In the genomic region with DNA sequence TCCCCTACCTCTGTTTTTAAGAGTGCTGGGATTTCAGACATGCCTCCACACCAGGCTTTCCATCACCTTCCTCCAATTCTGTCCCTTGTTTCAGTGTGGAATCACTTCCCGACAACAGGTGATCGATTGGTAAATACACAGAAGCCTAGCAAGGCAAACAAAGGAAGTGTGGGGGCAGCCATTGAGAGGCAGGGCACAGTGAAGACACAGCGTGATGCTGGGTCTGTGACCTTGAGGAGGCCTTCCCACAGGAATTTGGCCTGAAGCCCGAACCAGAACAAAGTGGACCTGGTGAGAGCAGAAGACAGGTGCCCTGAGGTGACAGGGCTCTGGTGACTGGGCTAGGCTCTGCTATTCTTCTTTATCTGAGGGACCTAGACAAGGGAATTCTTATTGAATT, we compare ENCODE assay signal across 21 mouse cellular contexts. TPM values are rescaled to one million over a fixed set of nuclear protein-coding genes. Genes with fewer than 3 reads are reported as not detected.
DNase-seq lines count a peak whose midpoint lies in the region; ATAC-seq and TF ChIP-seq lines count a peak whose summit lies in the region.
"Had no signal": no experiment of that assay in that cellular context is flagged by ENCODE, and none has a peak within 500 bp of the region (broad histone marks: within the 10 kb centered on the region; RNA-seq: fewer than 3 reads in every experiment).

No protein-coding gene starts in this region.

- TF ChIP-seq CTCF in heart, postnatal 0 days (IDR thresholded peaks at IDR 0.05; ENCODE audit: low read depth) = no peak
- TF ChIP-seq CTCF in liver, postnatal 0 days (IDR thresholded peaks at IDR 0.05; ENCODE audit: low read depth) = no peak

- peak; percentile 89 for ATAC-seq in heart, postnatal 0 days (ENCODE audit: insufficient read depth, low read depth)
- ATAC-seq in liver, postnatal 0 days = peak; percentile 90
- ATAC-seq in forebrain, embryonic 12.5 days (ENCODE audit: low FRiP score) = no peak
- ATAC-seq: forebrain, embryonic 13.5 days; midbrain, embryonic 15.5 days; Patski had no signal

- no peaks in the 10 kb centered on the region for H3K36me3 ChIP-seq in heart, postnatal 0 days (replicated peaks; ENCODE audit: control insufficient read depth, insufficient read depth, low read length)
- H3K36me3 ChIP-seq in liver, postnatal 0 days (replicated peaks; ENCODE audit: insufficient read depth, low read length) = no peaks in the 10 kb centered on the region
- H3K36me3 ChIP-seq in forebrain, embryonic 12.5 days (replicated peaks) = no peaks in the 10 kb centered on the region
- H3K36me3 ChIP-seq: midbrain, embryonic 15.5 days had no signal

- no peak overlapping the region for H3K4me2 ChIP-seq in heart, postnatal 0 days (ENCODE audit: low read depth, low read length)
- H3K4me2 ChIP-seq in liver, postnatal 0 days (ENCODE audit: low read depth, low read length) = no peak overlapping the region
- no peak overlapping the region for H3K4me2 ChIP-seq in forebrain, embryonic 12.5 days
- H3K4me2 ChIP-seq: forebrain, embryonic 13.5 days; midbrain, embryonic 15.5 days had no signal

- no peaks in the 10 kb centered on the region for H3K4me1 ChIP-seq in heart, postnatal 0 days (ENCODE audit: control insufficient read depth, insufficient read depth)
- H3K4me1 ChIP-seq in liver, postnatal 0 days (ENCODE audit: insufficient read depth) = no peaks in the 10 kb centered on the region
- H3K4me1 ChIP-seq in forebrain, embryonic 12.5 days = no peaks in the 10 kb centered on the region
- H3K4me1 ChIP-seq: midbrain, embryonic 15.5 days had no signal

- WGBS in heart, postnatal 0 days = 36% methylated on average over 4 of the region's 4 CpGs
- 21% methylated on average over 4 of the region's 4 CpGs for WGBS in liver, postnatal 0 days (ENCODE audit: insufficient replicate concordance)
- 38% methylated on average over 4 of the region's 4 CpGs for WGBS in forebrain, embryonic 12.5 days

- DNase-seq in heart, postnatal 0 days (ENCODE audit: low spot score) = peak; percentile 84
- DNase-seq in heart, adult 11 months = no peak
- peak; percentile 94 for DNase-seq in ES-CJ7 (ENCODE audit: low read depth, low spot score)
- peak; percentile 53 for DNase-seq in Muller cell, postnatal 12 days (ENCODE audit: inconsistent ontology term)
- peak; percentile 72 for DNase-seq in liver, postnatal 0 days
- no peak for DNase-seq in thymus, postnatal 0 days (ENCODE audit: low spot score)
- DNase-seq: adrenal gland, adult 8-10 months; cerebellum, adult 8-10 months; kidney, adult 9 months; kidney, postnatal 4 days; lung, adult 18-20 months; thymus, adult 18-20 months had no signal

- H3K9ac ChIP-seq in heart, postnatal 0 days (replicated peaks; ENCODE audit: low read depth, low read length) = no peak overlapping the region
- no peak overlapping the region for H3K9ac ChIP-seq in liver, postnatal 0 days (replicated peaks)
- H3K9ac ChIP-seq in forebrain, embryonic 12.5 days = no peak overlapping the region
- H3K9ac ChIP-seq: forebrain, embryonic 13.5 days; midbrain, embryonic 15.5 days had no signal

- no peak for TF ChIP-seq EP300 in heart, postnatal 0 days (IDR thresholded peaks at IDR 0.05; ENCODE audit: low read depth)
- TF ChIP-seq EP300 in liver, postnatal 0 days (IDR thresholded peaks at IDR 0.05; ENCODE audit: low read depth) = no peak; the same call in 1 of the 2 replicates

- no peaks in the 10 kb centered on the region for H3K27me3 ChIP-seq in heart, postnatal 0 days (ENCODE audit: control insufficient read depth, insufficient read depth, low read length)
- H3K27me3 ChIP-seq in liver, postnatal 0 days (ENCODE audit: insufficient read depth, low read length) = no peaks in the 10 kb centered on the region
- H3K27me3 ChIP-seq in forebrain, embryonic 12.5 days = peaks cover 5% of the 10 kb centered on the region; the same call in 1 of the 2 replicates
- H3K27me3 ChIP-seq: forebrain, embryonic 13.5 days; midbrain, embryonic 15.5 days had no signal

- no peak overlapping the region for H3K4me3 ChIP-seq in heart, postnatal 0 days (ENCODE audit: low read depth, low read length)
- no peak overlapping the region for H3K4me3 ChIP-seq in liver, postnatal 0 days (ENCODE audit: low read depth, low read length)
- H3K4me3 ChIP-seq in forebrain, embryonic 12.5 days (replicated peaks) = no peak overlapping the region
- H3K4me3 ChIP-seq: forebrain, embryonic 13.5 days; midbrain, embryonic 15.5 days had no signal

- no peaks in the 10 kb centered on the region for H3K9me3 ChIP-seq in heart, postnatal 0 days (replicated peaks; ENCODE audit: control insufficient read depth, low read length)
- H3K9me3 ChIP-seq in liver, postnatal 0 days (ENCODE audit: low read length) = no peaks in the 10 kb centered on the region
- no peaks in the 10 kb centered on the region for H3K9me3 ChIP-seq in forebrain, embryonic 12.5 days
- H3K9me3 ChIP-seq: forebrain, embryonic 13.5 days; midbrain, embryonic 15.5 days had no signal

- H3K27ac ChIP-seq in heart, postnatal 0 days (ENCODE audit: low read depth) = peak overlapping the region; percentile 60
- peak overlapping the region; percentile 62 for H3K27ac ChIP-seq in liver, postnatal 0 days (ENCODE audit: low read depth)
- H3K27ac ChIP-seq in forebrain, embryonic 12.5 days = no peak overlapping the region
- H3K27ac ChIP-seq: forebrain, embryonic 13.5 days; macrophage; midbrain, embryonic 15.5 days had no signal

RNA-seq across cellular contexts. Expression of gene H2-Q10, which starts 15.8 kb away (rescaled TPM):
- not detected in 2 replicates for total RNA-seq in heart, postnatal 0 days (2014; rRNA removed; ENCODE audit: low replicate concordance)
- 0.10 and 0.11 TPM in 2 replicates for polyA plus RNA-seq in heart, postnatal 0 days (2015; fragmentation: Nextera tagmentation; extraction: Ambion mirVana)
- polyA plus RNA-seq in liver, postnatal 0 days (2015; fragmentation: Nextera tagmentation; extraction: Ambion mirVana) = 621 and 683 TPM in 2 replicates
- 3.3 and 3.8 TPM in 2 replicates for polyA plus RNA-seq in thymus, postnatal 0 days (2015; fragmentation: Nextera tagmentation; extraction: Ambion mirVana)
- 0.04 TPM in 1 of 2 replicates, not detected in the other for polyA plus RNA-seq in forebrain, embryonic 12.5 days (2016; fragmentation: Nextera tagmentation; extraction: Ambion mirVana)
- polyA plus RNA-seq: forebrain, embryonic 13.5 days had no signal

RNA-seq across cellular contexts. Expression of gene Pou5f1, which starts 20.1 kb away (rescaled TPM):
- not detected in 2 replicates for total RNA-seq in heart, postnatal 0 days (2014; rRNA removed; ENCODE audit: low replicate concordance)
- polyA plus RNA-seq in heart, postnatal 0 days (2015; fragmentation: Nextera tagmentation; extraction: Ambion mirVana) = not detected in 2 replicates
- polyA plus RNA-seq in liver, postnatal 0 days (2015; fragmentation: Nextera tagmentation; extraction: Ambion mirVana) = not detected in 2 replicates
- polyA plus RNA-seq in thymus, postnatal 0 days (2015; fragmentation: Nextera tagmentation; extraction: Ambion mirVana) = 0.44 and 0.62 TPM in 2 replicates
- 0.14 TPM in 1 of 2 replicates, not detected in the other for polyA plus RNA-seq in forebrain, embryonic 12.5 days (2016; fragmentation: Nextera tagmentation; extraction: Ambion mirVana)
- total RNA-seq: gastrocnemius, adult 18-20 months; granulocyte monocyte progenitor cell, adult 5-6 weeks; left cerebral cortex, postnatal 25 days had no signal
- polyA plus RNA-seq: cortical plate, adult 2 months; forebrain, embryonic 13.5 days; macrophage; Patski had no signal

RNA-seq across cellular contexts. Expression of gene Tcf19, which starts 30.9 kb away (rescaled TPM):
- total RNA-seq in heart, postnatal 0 days (2014; rRNA removed; ENCODE audit: low replicate concordance) = 58.8 and 68.0 TPM in 2 replicates
- 21.3 and 23.3 TPM in 2 replicates for polyA plus RNA-seq in heart, postnatal 0 days (2015; fragmentation: Nextera tagmentation; extraction: Ambion mirVana)
- 19.6 and 20.6 TPM in 2 replicates for polyA plus RNA-seq in liver, postnatal 0 days (2015; fragmentation: Nextera tagmentation; extraction: Ambion mirVana)
- 75.9 and 80.4 TPM in 2 replicates for polyA plus RNA-seq in thymus, postnatal 0 days (2015; fragmentation: Nextera tagmentation; extraction: Ambion mirVana)
- polyA plus RNA-seq in forebrain, embryonic 12.5 days (2016; fragmentation: Nextera tagmentation; extraction: Ambion mirVana) = 53.4 and 59.0 TPM in 2 replicates

RNA-seq across cellular contexts. Expression of gene Cchcr1, which starts 31.2 kb away (rescaled TPM):
- total RNA-seq in heart, postnatal 0 days (2014; rRNA removed; ENCODE audit: low replicate concordance) = 4.8 and 30.8 TPM in 2 replicates
- 4.5 and 4.8 TPM in 2 replicates for polyA plus RNA-seq in heart, postnatal 0 days (2015; fragmentation: Nextera tagmentation; extraction: Ambion mirVana)
- 3.0 and 3.5 TPM in 2 replicates for polyA plus RNA-seq in liver, postnatal 0 days (2015; fragmentation: Nextera tagmentation; extraction: Ambion mirVana)
- polyA plus RNA-seq in thymus, postnatal 0 days (2015; fragmentation: Nextera tagmentation; extraction: Ambion mirVana) = 8.7 and 9.8 TPM in 2 replicates
- polyA plus RNA-seq in forebrain, embryonic 12.5 days (2016; fragmentation: Nextera tagmentation; extraction: Ambion mirVana) = 19.0 and 19.1 TPM in 2 replicates

RNA-seq across cellular contexts. Expression of gene H2-Q7, which starts 46.7 kb away (rescaled TPM):
- total RNA-seq in heart, postnatal 0 days (2014; rRNA removed; ENCODE audit: low replicate concordance) = not detected in 2 replicates
- 1.1 TPM in 2 replicates for polyA plus RNA-seq in heart, postnatal 0 days (2015; fragmentation: Nextera tagmentation; extraction: Ambion mirVana)
- polyA plus RNA-seq in liver, postnatal 0 days (2015; fragmentation: Nextera tagmentation; extraction: Ambion mirVana) = 7.5 and 7.9 TPM in 2 replicates
- 37.3 and 38.8 TPM in 2 replicates for polyA plus RNA-seq in thymus, postnatal 0 days (2015; fragmentation: Nextera tagmentation; extraction: Ambion mirVana)
- 5.1 and 5.6 TPM in 2 replicates for polyA plus RNA-seq in forebrain, embryonic 12.5 days (2016; fragmentation: Nextera tagmentation; extraction: Ambion mirVana)

Comparison
In these comparisons a context has a peak if more than half of its experiments do, and no peak if none do; other contexts are left out.
1. DNase-seq: peak in heart, postnatal 0 days (single experiment), ES-CJ7 (single experiment), Muller cell, postnatal 12 days (single experiment) and liver, postnatal 0 days (single experiment); none in heart, adult 11 months (single experiment) and thymus, postnatal 0 days (single experiment).
2. RNA of gene H2-Q10, which starts 15.8 kb away (polyA plus RNA-seq): 621 to 683 TPM in liver, postnatal 0 days; 3.3 to 3.8 TPM in thymus, postnatal 0 days, 0.10 to 0.11 TPM in heart, postnatal 0 days and 0.04 TPM in forebrain, embryonic 12.5 days; every median in the first group is over 100 times any median in the second.